Mouse (Mus musculus): ENCODE results near the gene Ugt1a7c. TPM values are rescaled to one million over a fixed set of nuclear protein-coding genes. Genes with fewer than 3 reads are reported as not detected.
"Not testable (repeated sequence)": the region's sequence is repeated elsewhere in the genome, so short reads cannot be mapped to it uniquely, and the experiment has no call there.

Gene Ugt1a7c
- polyA plus RNA-seq, 1 experiment from 2014 or later = 33.9 TPM

- not testable (repeated sequence) for H3K4me2 ChIP-seq (replicated peaks; ENCODE audit: low read depth); H3K27me3 ChIP-seq (ENCODE audit: control insufficient read depth, insufficient read depth, low read length); H3K9ac ChIP-seq (ENCODE audit: low read length); ATAC-seq (ENCODE audit: low FRiP score, low TSS enrichment); H3K4me3 ChIP-seq (ENCODE audit: low read depth, low read length); H3K9me3 ChIP-seq (ENCODE audit: control insufficient read depth, low read length); H3K27ac ChIP-seq (replicated peaks); H3K36me3 ChIP-seq (ENCODE audit: control insufficient read depth, insufficient read depth, low read length); DNase-seq (ENCODE audit: low spot score); H3K4me1 ChIP-seq (replicated peaks; ENCODE audit: control insufficient read depth, insufficient read depth)
- 64% methylated on average over 3 of the region's 4 CpGs for WGBS
- TF ChIP-seq CTCF (IDR thresholded peaks at IDR 0.05; ENCODE audit: low read depth) = peak; percentile 65
Observed at GRCm38 (mm10) chr1:88125827-88126360, 31.0 kb downstream of the Ugt1a7c start.

GRCm38 (mm10) chr1:88129091-88129490 is 34.2 kb downstream of the Ugt1a7c start:
- 65% methylated on average over 2 of the region's 2 CpGs for WGBS
- H3K27ac ChIP-seq (replicated peaks); DNase-seq (ENCODE audit: low spot score); H3K36me3 ChIP-seq (ENCODE audit: control insufficient read depth, insufficient read depth, low read length); H3K4me2 ChIP-seq (replicated peaks; ENCODE audit: low read depth); H3K4me3 ChIP-seq (ENCODE audit: low read depth, low read length); H3K4me1 ChIP-seq (replicated peaks; ENCODE audit: control insufficient read depth, insufficient read depth); H3K9ac ChIP-seq (ENCODE audit: low read length); H3K9me3 ChIP-seq (ENCODE audit: control insufficient read depth, low read length); ATAC-seq (ENCODE audit: low FRiP score, low TSS enrichment); H3K27me3 ChIP-seq (ENCODE audit: control insufficient read depth, insufficient read depth, low read length): not testable (repeated sequence)

- DNase-seq (ENCODE audit: low spot score) (peak; percentile 42), ATAC-seq (ENCODE audit: low FRiP score, low TSS enrichment) (peak; percentile 61)
- not testable (repeated sequence) for H3K36me3 ChIP-seq (ENCODE audit: control insufficient read depth, insufficient read depth, low read length); H3K27ac ChIP-seq (replicated peaks); H3K4me2 ChIP-seq (replicated peaks; ENCODE audit: low read depth); H3K4me1 ChIP-seq (replicated peaks; ENCODE audit: control insufficient read depth, insufficient read depth); H3K9ac ChIP-seq (ENCODE audit: low read length); H3K4me3 ChIP-seq (ENCODE audit: low read depth, low read length); H3K9me3 ChIP-seq (ENCODE audit: control insufficient read depth, low read length); H3K27me3 ChIP-seq (ENCODE audit: control insufficient read depth, insufficient read depth, low read length)
- 54% methylated on average over 1 of the region's 1 CpGs for WGBS
Observed at GRCm38 (mm10) chr1:88130223-88130622, 35.4 kb downstream of the Ugt1a7c start.

GRCm38 (mm10) chr1:88133908-88134456 is 39.1 kb downstream of the Ugt1a7c start:
- TF ChIP-seq CTCF (IDR thresholded peaks at IDR 0.05; ENCODE audit: low read depth) = no peak
- TF ChIP-seq EP300 (optimal IDR thresholded peaks at IDR 0.05) = no peak
- 55% methylated on average over 3 of the region's 3 CpGs for WGBS
- H3K36me3 ChIP-seq (ENCODE audit: control insufficient read depth, insufficient read depth, low read length) = no peaks in the 10 kb centered on the region
- peak overlapping the region; percentile 85 for H3K27ac ChIP-seq (replicated peaks)
- no peaks in the 10 kb centered on the region for H3K9me3 ChIP-seq (ENCODE audit: control insufficient read depth, low read length)
- H3K9ac ChIP-seq (ENCODE audit: low read length) = no peak overlapping the region
- no peak overlapping the region for H3K4me3 ChIP-seq (ENCODE audit: low read depth, low read length)
- H3K4me1 ChIP-seq (replicated peaks; ENCODE audit: control insufficient read depth, insufficient read depth) = no peaks in the 10 kb centered on the region
- ATAC-seq (ENCODE audit: low FRiP score, low TSS enrichment) (no peak), DNase-seq (ENCODE audit: low spot score) (no peak)
- no peaks in the 10 kb centered on the region for H3K27me3 ChIP-seq (ENCODE audit: control insufficient read depth, insufficient read depth, low read length)
- H3K4me2 ChIP-seq (replicated peaks; ENCODE audit: low read depth) = 0 out of 2 replicates have a peak overlapping the region, but pooled peaks have one; percentile 18

- DNase-seq (ENCODE audit: low spot score) = peak; percentile 53
- not testable (repeated sequence) for H3K4me1 ChIP-seq (replicated peaks; ENCODE audit: control insufficient read depth, insufficient read depth); H3K4me3 ChIP-seq (ENCODE audit: low read depth, low read length); H3K36me3 ChIP-seq (ENCODE audit: control insufficient read depth, insufficient read depth, low read length); H3K9ac ChIP-seq (ENCODE audit: low read length); H3K9me3 ChIP-seq (ENCODE audit: control insufficient read depth, low read length); H3K27me3 ChIP-seq (ENCODE audit: control insufficient read depth, insufficient read depth, low read length)
- H3K4me2 ChIP-seq (replicated peaks; ENCODE audit: low read depth) = peak within 1 kb of the TSS; percentile 35
- WGBS = 21% methylated on average over 5 of the region's 5 CpGs
- peak within 1 kb of the TSS; percentile 85 for H3K27ac ChIP-seq (replicated peaks)
- peak; percentile 76 for ATAC-seq (ENCODE audit: low FRiP score, low TSS enrichment)
Observed at GRCm38 (mm10) chr1:88134457-88135011, 39.7 kb downstream of the Ugt1a7c start, which contains the start of gene Ugt1a6a. TSS of gene Ugt1a6a (plus strand) at chr1:88134809.

- H3K4me3 ChIP-seq (ENCODE audit: low read depth, low read length); H3K27me3 ChIP-seq (ENCODE audit: control insufficient read depth, insufficient read depth, low read length); H3K4me1 ChIP-seq (replicated peaks; ENCODE audit: control insufficient read depth, insufficient read depth); H3K9ac ChIP-seq (ENCODE audit: low read length); H3K36me3 ChIP-seq (ENCODE audit: control insufficient read depth, insufficient read depth, low read length); H3K9me3 ChIP-seq (ENCODE audit: control insufficient read depth, low read length); DNase-seq (ENCODE audit: low spot score): not testable (repeated sequence)
- ATAC-seq (ENCODE audit: low FRiP score, low TSS enrichment) = peak; percentile 38
- Histone ChIP-seq H3K27ac (replicated peaks) (peak overlapping the region; percentile 45; the same call in 1 of the 2 replicates), H3K4me2 (replicated peaks; ENCODE audit: low read depth) (peak overlapping the region; percentile 35)
- WGBS = 68% methylated on average over 5 of the region's 6 CpGs
Observed at GRCm38 (mm10) chr1:88135229-88135904, 40.5 kb downstream of the Ugt1a7c start.

Data from stomach, postnatal 0 days (tissue).